Mouse (Mus musculus) embryonic facial prominence, embryonic 10.5 days (tissue): Measurements from ENCODE around the gene Nxn. TPM values are rescaled to one million over a fixed set of nuclear protein-coding genes. Genes with fewer than 3 reads are reported as not detected.
A peak's percentile ranks its signal among the peaks of the same experiment; 100 is the strongest.
"Not testable (repeated sequence)": the region's sequence is repeated elsewhere in the genome, so short reads cannot be mapped to it uniquely, and the experiment has no call there.

Source experiments
- DNase-seq: peaks from one replicate; pipeline ENCODE4 v3.0.0-alpha.2; 2017; ENCODE audit warnings: low spot score
- H3K27ac ChIP-seq: fragments of 300-500 bp; sonication (generic); replicated peaks from 2 replicates; pipeline ENCODE4 v1.5.1; 2016; ENCODE audit warnings: mild to moderate bottlenecking
- H3K27me3 ChIP-seq: fragments of 300-500 bp; sonication (generic); replicated peaks from 2 replicates; pipeline ENCODE4 v1.6.1; 2016; ENCODE audit warnings: low read depth, mild to moderate bottlenecking; ENCODE audit not compliant: poor library complexity, severe bottlenecking
- H3K36me3 ChIP-seq: fragments of 300-500 bp; sonication (generic); replicated peaks from 2 replicates; pipeline ENCODE4 v1.6.1; 2016; ENCODE audit warnings: mild to moderate bottlenecking, moderate library complexity
- H3K4me1 ChIP-seq: fragments of 300-500 bp; sonication (generic); 2 replicates; pipeline ENCODE4 v1.6.1; 2016
- H3K4me3 ChIP-seq: fragments of 300-500 bp; sonication (generic); 2 replicates; pipeline ENCODE4 v1.5.1; 2016; ENCODE audit warnings: mild to moderate bottlenecking, moderate library complexity
- H3K9me3 ChIP-seq: fragments of 300-500 bp; sonication (generic); 2 replicates; pipeline ENCODE4 v1.6.1; 2016; ENCODE audit warnings: mild to moderate bottlenecking
- WGBS: fragments of 180-500 bp; shearing (Covaris S2); methylation state at CpG from one replicate; pipeline ENCODE4 v1.1.7; 2016; 5-methylcytosine and 5-hydroxymethylcytosine counted together
- polyA plus RNA-seq: library from polyadenylated mRNA; unstranded; fragments of >200 nt; fragmentation: Nextera tagmentation; extraction: Ambion mirVana; gene quantifications from 2 replicates; pipeline ENCODE4 v1.2.1, GENCODE M21; 2016

Gene Nxn
- polyA plus RNA-seq, 1 experiment from 2014 or later, result 42.0 TPM

DNA sequence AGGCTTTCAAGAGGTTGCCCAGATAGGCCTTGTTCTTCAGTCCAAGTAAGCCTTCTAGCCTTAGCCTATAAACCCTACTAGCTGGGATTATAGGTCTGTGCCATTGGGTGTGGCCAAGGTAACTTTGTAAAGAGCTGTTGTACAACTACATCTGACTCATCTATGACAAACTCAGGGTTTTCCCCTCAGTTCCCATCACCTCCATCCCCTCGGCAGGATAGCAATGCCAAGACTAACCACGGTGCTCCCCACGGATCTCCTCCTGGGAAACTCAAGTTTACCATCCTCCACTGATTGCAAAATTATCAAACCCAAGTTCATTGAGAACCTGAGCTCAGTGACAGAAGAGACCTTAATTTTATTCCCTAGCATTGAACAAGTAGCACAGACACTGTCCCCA lies 162.8 kb downstream of the Nxn start:
- Histone ChIP-seq H3K4me1 (no peaks in the 10 kb centered on the region), H3K27me3 (no peaks in the 10 kb centered on the region), H3K27ac (no peak overlapping the region), H3K9me3 (no peaks in the 10 kb centered on the region), H3K36me3 (peaks cover 93% of the 10 kb centered on the region), H3K4me3 (no peak overlapping the region)
- DNase-seq, result no peak
- 91% methylated on average over 3 of the region's 3 CpGs for WGBS

DNA sequence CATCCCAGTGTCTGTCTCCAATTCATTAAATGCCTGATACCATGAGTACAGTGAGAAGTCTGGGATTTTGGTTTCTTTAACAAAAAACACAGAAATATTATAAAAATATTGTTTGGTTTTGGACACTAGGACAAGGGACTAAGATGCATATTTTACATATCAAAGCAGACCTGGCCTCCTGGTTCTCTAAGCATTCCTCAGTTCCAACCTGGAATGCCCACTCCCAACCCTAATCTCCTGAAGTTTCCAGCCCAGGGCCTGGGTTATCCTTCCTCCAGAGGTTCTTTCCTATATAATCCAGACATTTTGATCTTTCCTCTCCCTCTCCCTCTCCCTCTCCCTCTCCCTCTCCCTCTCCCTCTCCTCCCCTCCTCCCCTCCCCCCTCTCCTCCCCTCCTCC lies 173.9 kb downstream of the Nxn start:
- DNase-seq, result no peak
- Histone ChIP-seq H3K9me3 (no peaks in the 10 kb centered on the region), H3K27ac (no peak overlapping the region), H3K36me3 (peaks cover 74% of the 10 kb centered on the region), H3K4me1 (no peaks in the 10 kb centered on the region), H3K27me3 (no peaks in the 10 kb centered on the region), H3K4me3 (no peak overlapping the region)

DNA sequence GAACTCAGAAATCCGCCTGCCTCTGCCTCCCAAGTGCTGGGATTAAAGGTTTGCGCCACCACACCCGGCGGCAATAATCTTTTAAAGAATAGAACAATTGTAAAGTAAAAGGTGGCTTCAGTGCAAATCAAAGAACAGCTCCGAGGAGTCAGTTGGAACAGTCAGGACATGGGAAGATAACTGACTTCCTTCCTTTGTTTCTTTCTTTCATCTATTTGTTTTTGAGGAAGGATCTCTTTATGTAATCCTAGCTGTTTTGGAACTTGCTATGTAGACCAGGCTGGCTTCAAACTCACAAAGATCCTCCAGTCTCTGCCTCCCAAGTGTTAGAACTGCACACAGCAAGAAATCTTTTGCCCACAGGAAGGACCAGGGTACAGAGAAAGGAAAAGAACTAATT lies 174.3 kb downstream of the Nxn start:
- no peak overlapping the region for H3K4me3 ChIP-seq
- DNase-seq, result no peak
- peaks cover 77% of the 10 kb centered on the region for H3K36me3 ChIP-seq
- no peak overlapping the region for H3K27ac ChIP-seq
- H3K9me3 ChIP-seq, result no peaks in the 10 kb centered on the region
- 96% methylated on average over 5 of the region's 5 CpGs for WGBS
- no peaks in the 10 kb centered on the region for H3K27me3 ChIP-seq
- no peaks in the 10 kb centered on the region for H3K4me1 ChIP-seq

DNA sequence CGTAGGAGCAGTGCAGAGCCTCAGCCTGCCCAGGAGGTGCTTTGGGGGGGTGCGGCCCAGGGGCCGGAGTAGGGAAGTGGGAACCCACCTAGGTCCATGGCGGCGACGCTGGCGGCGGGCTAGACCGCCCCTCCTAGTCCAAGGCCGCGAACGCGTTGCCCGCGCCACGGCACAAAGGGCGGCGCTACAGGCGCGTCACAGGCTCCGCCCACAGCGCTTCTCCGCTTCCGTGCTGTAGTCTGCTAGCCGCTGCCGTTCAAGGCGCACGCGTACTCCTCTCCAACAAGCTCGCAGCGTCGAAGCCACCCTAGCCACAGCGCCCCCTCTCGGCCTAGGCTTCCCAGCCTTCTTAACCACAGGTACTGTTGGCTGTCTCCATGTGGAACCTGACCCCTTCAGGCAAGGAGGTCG lies 181.5 kb downstream of the Nxn start, which contains the start of the genes Dbil5 and Gemin4:
Gene Dbil5 (plus strand): TSS at position 219 of the 411 bp plus-strand sequence.
Gene Gemin4 (minus strand): TSS at position 275 of the 411 bp plus-strand sequence.
- Histone ChIP-seq H3K27me3 (no peaks in the 10 kb centered on the region), H3K4me1 (peaks cover 30% of the 10 kb centered on the region), H3K4me3 (peak within 1 kb of the TSS; percentile 86), H3K36me3 (peaks cover 69% of the 10 kb centered on the region), H3K9me3 (no peaks in the 10 kb centered on the region), H3K27ac (peak within 1 kb of the TSS; percentile 98)
- DNase-seq, result peak; percentile 98
- WGBS, result 2% methylated on average over 35 of the region's 35 CpGs

DNA sequence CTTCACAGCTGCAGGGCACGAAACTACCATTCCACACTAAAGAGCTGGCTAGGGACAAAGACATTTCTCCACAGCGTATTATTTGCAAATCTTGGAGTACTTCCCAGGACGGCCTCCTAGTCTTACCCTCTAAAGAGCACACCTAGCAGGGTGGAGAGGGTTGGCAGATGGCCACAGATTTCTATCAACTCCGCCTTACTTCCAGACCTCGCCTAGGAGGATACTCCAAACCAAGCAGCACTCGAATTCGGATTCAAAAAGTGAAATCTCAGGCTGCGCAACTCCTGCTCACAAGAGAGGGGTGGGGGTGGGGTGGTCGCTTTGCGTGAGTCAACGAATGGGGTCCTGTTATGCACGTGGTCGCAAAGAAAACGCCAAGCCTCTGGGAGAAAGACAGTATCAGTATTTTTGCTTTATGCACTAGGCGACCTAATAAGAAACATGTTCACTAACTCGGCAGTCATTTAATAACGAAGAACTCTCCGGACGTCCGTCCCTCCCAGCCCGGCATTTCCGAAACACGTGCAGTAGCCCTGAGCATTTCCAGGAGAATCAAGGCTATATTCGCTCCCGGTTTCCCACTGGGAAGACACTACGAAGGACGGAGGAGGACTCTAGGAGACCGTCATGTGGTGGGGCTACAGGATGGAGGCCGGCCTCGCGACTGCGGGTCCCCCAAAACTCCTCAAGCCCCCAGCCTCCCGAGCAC lies 182.1 kb downstream of the Nxn start:
- WGBS, result 5% methylated on average over 33 of the region's 33 CpGs

DNA sequence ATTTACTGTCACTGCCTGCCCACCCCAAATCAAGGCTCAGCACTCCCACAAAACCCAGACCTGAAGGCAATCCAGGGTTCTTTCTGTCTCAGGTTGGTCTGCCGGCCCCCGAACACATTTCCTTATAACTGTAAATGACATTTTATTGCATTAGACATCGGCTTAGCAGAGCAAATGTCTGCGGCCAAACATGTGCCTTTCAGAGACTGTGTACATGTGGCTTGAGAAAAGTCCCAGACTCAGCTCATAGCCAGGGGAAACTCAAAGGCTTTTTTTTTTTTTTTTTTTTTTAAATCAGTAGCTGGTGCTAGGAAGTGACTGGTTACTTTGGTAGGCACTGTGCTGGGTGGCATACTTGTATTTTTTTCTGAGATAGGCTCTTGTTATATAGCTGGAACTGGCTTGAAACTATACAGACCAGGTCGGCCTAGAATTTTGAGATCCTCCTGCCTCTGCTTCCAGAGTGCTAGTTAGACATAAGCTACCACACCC lies 182.8 kb downstream of the Nxn start:
- no peak for DNase-seq
- 94% methylated on average over 5 of the region's 5 CpGs for WGBS
- Histone ChIP-seq H3K9me3 (no peaks in the 10 kb centered on the region), H3K27ac (peak overlapping the region; percentile 98), H3K36me3 (peaks cover 70% of the 10 kb centered on the region), H3K4me1 (peaks cover 30% of the 10 kb centered on the region), H3K4me3 (peak overlapping the region; percentile 86), H3K27me3 (no peaks in the 10 kb centered on the region)

More for the DNA sequence above, 182.1 kb downstream of the Nxn start:
- Histone ChIP-seq H3K4me3 (peak overlapping the region; percentile 86), H3K9me3 (no peaks in the 10 kb centered on the region), H3K27me3 (no peaks in the 10 kb centered on the region), H3K36me3 (peaks cover 70% of the 10 kb centered on the region), H3K27ac (peak overlapping the region; percentile 98), H3K4me1 (peaks cover 30% of the 10 kb centered on the region)
- peak; percentile 68 for DNase-seq

DNA sequence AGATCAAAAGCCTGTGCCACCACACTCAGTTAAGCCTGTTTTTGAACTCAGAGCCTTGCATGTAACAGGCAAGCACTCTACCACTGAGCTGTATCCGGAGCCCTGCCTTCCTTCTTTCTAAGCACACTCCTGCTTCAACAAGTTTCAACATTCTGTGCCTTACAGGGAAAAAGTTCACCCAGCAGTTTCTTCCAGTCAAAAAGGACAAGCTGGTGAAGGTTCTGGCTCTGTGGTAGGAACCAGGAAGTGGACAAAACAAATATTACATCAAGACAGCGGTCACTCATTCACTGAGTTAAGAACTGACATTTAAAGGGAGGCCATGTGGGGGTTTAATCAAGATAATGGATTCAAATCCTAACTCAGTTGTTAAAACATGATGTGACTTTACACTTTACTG lies 183.9 kb downstream of the Nxn start:
- DNase-seq, result no peak
- H3K4me1 ChIP-seq, result peaks cover 30% of the 10 kb centered on the region
- H3K27ac ChIP-seq, result no peak overlapping the region
- no peak overlapping the region for H3K4me3 ChIP-seq
- no peaks in the 10 kb centered on the region for H3K9me3 ChIP-seq
- WGBS, result 93% methylated on average over 2 of the region's 2 CpGs
- peaks cover 70% of the 10 kb centered on the region for H3K36me3 ChIP-seq
- H3K27me3 ChIP-seq, result no peaks in the 10 kb centered on the region

DNA sequence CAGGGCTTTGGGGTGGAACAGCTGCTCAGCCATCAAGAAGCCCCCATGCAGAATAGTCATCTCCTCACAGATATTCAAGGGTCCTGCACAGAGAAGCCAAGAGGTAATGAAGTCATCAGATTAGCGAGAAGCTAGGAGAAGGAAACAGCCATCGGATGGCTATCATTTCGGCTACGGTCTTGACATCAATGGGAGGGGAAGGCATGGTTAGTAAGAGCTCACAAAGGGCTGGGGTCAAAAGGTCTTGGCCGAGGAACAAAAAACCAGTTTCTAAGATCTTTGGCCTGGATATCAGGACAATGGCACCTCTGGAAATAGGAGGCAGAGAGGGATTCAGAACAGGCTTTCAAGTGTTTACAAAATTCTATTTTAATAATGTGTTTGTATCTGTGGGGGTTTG lies 185.1 kb downstream of the Nxn start:
- Histone ChIP-seq H3K4me3 (no peak overlapping the region), H3K36me3 (peaks cover 70% of the 10 kb centered on the region), H3K4me1 (peaks cover 30% of the 10 kb centered on the region), H3K9me3 (no peaks in the 10 kb centered on the region), H3K27ac (no peak overlapping the region), H3K27me3 (no peaks in the 10 kb centered on the region)
- 64% methylated on average over 5 of the region's 5 CpGs for WGBS
- DNase-seq, result no peak

DNA sequence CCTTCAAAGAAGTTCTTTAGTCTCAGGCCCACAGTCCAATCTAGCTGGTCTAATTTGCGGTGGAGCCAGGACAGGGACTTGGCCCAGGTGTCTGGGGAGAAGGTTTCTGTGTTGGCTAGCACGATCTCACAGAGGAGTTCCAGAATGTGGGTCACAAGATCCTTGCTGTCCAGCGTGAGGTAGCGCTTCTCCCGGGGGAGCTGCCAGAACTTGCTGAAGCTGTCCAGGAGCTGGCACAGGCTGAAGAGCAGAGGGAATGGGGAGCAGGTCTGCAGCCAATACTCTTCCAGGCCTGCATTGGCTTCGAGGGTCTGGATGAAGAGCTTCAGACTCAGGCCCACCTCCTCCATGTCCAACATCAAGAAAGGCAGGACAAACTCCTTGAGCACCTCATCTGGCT lies 187.3 kb downstream of the Nxn start:
- WGBS, result 90% methylated on average over 6 of the region's 6 CpGs
- Histone ChIP-seq H3K36me3 (peaks cover 92% of the 10 kb centered on the region), H3K4me1 (peaks cover 17% of the 10 kb centered on the region)
- not testable (repeated sequence) for H3K4me3 ChIP-seq, DNase-seq, H3K27ac ChIP-seq, H3K9me3 ChIP-seq, H3K27me3 ChIP-seq

DNA sequence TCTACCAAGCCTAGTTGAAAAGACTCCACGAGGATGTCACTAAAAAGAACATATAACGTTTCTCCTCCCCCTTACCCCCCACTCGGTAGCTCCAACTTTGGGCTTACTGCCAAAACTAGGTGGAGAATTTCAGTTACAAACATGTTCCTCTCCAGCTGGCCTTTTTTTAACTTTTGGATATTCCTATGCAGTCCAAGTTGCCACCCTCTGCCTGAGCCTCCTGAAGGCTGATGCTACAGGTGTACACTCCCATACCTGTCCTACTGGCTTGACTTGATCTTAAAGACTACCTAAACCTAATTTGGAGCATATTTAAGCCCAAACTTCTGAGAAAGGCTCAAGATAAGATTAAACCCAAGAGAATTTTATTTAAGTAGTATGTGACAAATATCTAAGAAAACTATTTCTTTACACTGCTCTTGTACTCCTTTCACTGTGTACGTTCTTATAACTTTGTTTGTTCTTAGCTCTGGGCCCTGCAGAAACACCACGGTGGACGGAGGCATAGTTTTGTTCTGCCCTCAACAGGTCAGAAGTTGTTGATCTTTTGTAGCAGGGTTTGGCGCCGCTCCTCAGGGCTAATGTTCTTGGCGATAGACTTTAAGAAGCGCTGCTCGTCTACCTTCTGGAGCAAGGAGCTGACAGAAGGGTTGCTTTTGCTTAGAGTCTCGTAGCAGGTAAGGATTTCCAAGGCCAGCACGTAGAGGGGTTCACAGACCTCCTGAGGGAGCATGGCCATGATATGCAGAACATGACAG lies 188.5 kb downstream of the Nxn start:
- H3K36me3 ChIP-seq, result peaks cover 98% of the 10 kb centered on the region
- no peaks in the 10 kb centered on the region for H3K9me3 ChIP-seq
- peaks cover 5% of the 10 kb centered on the region; the same call in 1 of the 2 replicates for H3K4me1 ChIP-seq
- no peak overlapping the region for H3K27ac ChIP-seq
- H3K27me3 ChIP-seq, result no peaks in the 10 kb centered on the region
- no peak overlapping the region for H3K4me3 ChIP-seq
- no peak for DNase-seq
- WGBS, result 93% methylated on average over 13 of the region's 13 CpGs
